ENCODE assay signal across 13 mouse cellular contexts in genomic region chr4:151732668-151733067, GRCm38 (mm10).
"Had no signal": no experiment of that assay in that cellular context is flagged by ENCODE, and none has a peak within 500 bp of the region (broad histone marks: within the 10 kb centered on the region; RNA-seq: fewer than 3 reads in every experiment).

No protein-coding gene starts in this region.

- DNase-seq: kidney, adult 18-20 months; kidney, postnatal 4 days; liver; lung, adult 2 months; lung, postnatal 36 days; thymus, adult 2 months; thymus, postnatal 25 days had no signal

- H3K9ac ChIP-seq: hindbrain, embryonic 14.5 days; intestine, embryonic 15.5 days; kidney, embryonic 15.5 days; liver, embryonic 15.5 days; stomach, embryonic 15.5 days had no signal

- H3K9me3 ChIP-seq: intestine, embryonic 15.5 days; kidney, embryonic 15.5 days; liver, embryonic 15.5 days; stomach, embryonic 15.5 days had no signal

- H3K27ac ChIP-seq: hindbrain, embryonic 14.5 days; intestine, embryonic 15.5 days; kidney, embryonic 15.5 days; liver, embryonic 15.5 days; stomach, embryonic 15.5 days had no signal

- ATAC-seq: intestine, embryonic 15.5 days; lung, postnatal 0 days had no signal

- H3K4me2 ChIP-seq: hindbrain, embryonic 14.5 days; intestine, embryonic 15.5 days; kidney, embryonic 15.5 days; liver, embryonic 15.5 days; stomach, embryonic 15.5 days had no signal

- H3K27me3 ChIP-seq: intestine, embryonic 15.5 days; kidney, embryonic 15.5 days; liver, embryonic 15.5 days; stomach, embryonic 15.5 days had no signal

- H3K4me1 ChIP-seq: intestine, embryonic 15.5 days; stomach, embryonic 15.5 days had no signal

- H3K4me3 ChIP-seq: intestine, embryonic 15.5 days; kidney, embryonic 15.5 days; liver, embryonic 15.5 days; stomach, embryonic 15.5 days had no signal

- H3K36me3 ChIP-seq: intestine, embryonic 15.5 days; kidney, embryonic 15.5 days; liver, embryonic 15.5 days; stomach, embryonic 15.5 days had no signal
